Mouse (Mus musculus) B cell, adult 2 months (primary cell): Measurements from ENCODE around the gene Rab4b.

Experiments used
- DNase-seq, 2 experiments: peaks; one replicate each; pipeline ENCODE4 v3.0.0; 2022

Rab4b gene

DNA sequence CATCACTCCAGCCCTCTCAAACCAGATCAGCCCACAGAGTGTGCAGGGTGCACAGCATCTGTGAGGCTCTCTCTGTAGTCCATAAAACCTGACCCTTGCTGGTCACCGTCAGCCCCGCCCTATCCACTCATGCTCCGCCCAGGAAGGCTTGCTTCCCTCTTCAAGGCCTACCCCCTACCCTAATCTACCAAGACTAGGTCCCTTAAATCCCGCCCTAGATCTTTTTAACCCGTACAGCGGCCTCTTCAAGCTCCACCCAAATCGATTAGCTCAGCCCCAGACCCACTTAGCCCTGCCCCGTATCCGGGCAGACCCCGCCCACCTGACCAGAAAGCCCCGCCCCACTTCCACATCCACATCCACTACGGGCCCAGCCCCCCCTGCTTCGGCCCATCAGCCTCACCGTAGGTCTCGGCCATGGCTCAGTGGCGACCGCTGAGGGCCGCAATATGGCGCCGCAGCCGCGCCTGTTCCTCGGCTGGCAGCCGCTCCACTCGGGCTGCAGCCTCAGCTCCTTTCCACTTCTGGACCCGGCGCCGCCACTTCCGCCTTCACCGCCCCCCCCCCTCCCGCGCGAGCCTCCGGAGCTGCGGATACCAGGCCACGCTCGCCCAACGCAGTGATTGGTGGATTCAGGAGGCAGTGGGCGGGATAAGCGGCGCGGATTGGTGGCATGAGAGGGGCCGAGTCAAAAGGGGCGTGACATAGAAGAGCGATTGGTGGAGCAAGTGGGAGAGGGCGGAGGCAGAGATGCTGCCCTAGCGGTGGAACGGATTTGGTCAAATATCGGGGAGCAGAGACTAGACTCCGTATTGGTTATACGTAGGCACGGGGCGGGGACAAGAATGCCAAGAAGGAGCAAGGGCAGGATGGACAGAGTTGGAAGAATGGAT, at the start of gene Rab4b:
Gene Rab4b (minus strand): TSS at position 573 of the 893 bp plus-strand sequence.
- DNase-seq, result peak; percentile 97

DNA sequence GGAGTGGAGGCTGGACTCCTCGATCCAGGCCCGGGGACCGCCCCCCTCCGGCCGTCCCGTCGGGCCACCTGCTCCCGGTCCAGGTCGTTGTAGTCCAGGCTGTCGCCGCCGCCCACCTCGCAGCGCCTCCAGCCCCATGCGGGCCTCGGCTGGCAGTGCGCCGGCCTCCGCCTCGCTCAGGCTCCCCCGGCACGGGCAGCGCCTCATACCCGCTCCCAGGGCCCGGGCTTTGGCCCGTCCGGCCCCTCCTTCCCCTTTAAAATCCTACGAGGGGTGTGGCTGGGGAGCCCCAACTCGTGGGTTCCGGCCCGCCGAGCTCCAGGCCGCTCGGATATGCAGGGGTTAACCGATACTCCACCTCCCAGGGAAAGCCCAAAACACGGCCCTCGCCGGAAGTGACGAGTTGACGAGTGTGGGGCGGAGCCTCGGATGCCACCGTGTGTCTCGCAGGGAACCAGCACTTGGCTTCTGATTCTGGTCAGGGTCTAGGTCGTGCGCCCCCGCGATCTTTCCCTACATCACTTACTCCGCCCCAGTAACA, 49.7 kb upstream of the Rab4b start, which contains the start of gene Itpkc:
Gene Itpkc (minus strand): TSS at position 381 of the 541 bp plus-strand sequence.
- peak; percentile 92 for DNase-seq

DNA sequence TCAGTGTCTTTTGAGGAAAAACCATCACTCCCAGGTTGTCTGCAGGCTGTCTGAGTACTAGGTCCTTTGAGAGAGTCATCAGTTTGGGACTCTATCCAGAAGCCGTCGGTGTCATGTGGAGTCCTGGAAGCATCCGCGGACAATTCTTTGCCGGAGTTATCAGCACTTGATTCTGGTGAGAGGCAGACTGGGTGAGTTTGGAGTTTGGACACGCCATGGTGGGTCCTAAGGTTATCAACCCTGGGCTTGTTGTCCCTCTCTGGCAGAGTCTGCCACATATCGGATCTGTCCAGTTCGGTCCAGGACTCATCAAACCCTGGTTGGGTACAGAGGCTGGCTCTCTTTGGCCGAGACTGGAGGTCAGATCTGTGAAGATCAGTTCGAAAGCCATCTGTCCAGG, 49.0 kb upstream of the Rab4b start:
- peak; percentile 4 to 10 for DNase-seq

- DNase-seq, result no peak
Observed at GRCm38 (mm10) chr7:27227276-27227675, 48.6 kb upstream of the Rab4b start.

GRCm38 (mm10) chr7:27224877-27225575, 46.3 kb upstream of the Rab4b start:
- no peak for DNase-seq

DNA sequence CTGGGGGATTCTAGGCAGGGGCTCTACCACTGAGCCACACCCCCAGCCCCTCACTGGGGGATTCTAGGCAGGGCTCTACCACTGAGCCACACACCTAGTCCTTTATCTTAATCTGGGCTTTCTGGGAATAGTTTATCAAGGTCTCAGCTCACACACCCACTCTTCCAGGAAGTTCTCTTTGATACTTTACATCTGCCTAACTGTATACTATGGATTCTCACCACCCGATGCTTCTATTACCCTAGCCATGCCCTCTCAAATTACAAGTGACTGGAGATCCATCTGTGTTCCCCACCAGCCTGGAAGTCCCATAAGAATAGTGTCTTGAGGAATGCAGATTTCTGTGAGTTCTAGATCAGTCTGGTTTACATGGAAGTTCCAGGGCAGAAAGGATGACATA, 43.8 kb upstream of the Rab4b start:
- DNase-seq, result no peak

- DNase-seq, result no peak
Observed at GRCm38 (mm10) chr7:27221939-27222338, 43.2 kb upstream of the Rab4b start.

- DNase-seq, result no peak
Observed at GRCm38 (mm10) chr7:27219937-27220336, 41.2 kb upstream of the Rab4b start.

DNA sequence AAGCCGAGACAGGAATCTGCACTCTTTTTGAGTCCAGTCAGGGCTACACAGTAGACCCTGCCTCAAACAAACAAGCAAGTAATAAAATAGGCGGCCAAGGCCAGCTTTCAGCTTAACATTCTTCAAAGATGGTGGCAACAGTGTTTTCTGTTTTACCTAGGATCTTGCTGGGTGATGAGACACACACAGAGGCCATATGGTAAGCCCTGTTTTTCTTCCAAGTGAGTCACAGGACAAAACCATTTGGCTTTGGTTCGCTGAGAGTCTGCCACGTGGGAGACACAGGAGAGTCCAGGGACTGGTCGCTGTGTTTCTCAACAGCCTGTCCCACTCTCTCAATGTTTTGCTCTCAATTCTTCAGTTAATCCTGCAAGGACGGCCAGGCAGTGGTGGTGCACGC, 39.9 kb upstream of the Rab4b start:
- DNase-seq, result no peak

DNA sequence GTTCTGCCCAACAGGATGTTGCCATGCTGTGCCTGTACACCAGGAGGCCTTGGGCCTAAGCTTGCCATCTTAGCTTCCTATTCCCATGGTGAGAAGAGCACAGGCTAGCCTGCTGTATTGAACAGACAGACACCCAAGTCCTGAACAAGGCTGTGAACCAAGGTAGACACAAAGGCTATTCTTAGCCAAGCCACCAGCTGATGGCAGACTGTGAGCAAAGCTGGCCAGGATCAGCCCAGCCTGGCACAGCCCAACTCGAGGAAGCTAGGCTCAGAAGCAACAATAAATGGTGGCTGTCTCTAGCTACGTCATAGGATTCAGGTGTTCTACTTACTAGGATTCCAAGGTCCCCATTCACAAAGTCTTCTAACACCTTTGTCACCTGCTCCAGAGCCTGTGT, 33.9 kb upstream of the Rab4b start:
- DNase-seq, result no peak

- no peak for DNase-seq
Observed at GRCm38 (mm10) chr7:27203730-27204449, 25.2 kb upstream of the Rab4b start.

GRCm38 (mm10) chr7:27198779-27199178, 20.1 kb upstream of the Rab4b start:
- DNase-seq, result no peak

DNA sequence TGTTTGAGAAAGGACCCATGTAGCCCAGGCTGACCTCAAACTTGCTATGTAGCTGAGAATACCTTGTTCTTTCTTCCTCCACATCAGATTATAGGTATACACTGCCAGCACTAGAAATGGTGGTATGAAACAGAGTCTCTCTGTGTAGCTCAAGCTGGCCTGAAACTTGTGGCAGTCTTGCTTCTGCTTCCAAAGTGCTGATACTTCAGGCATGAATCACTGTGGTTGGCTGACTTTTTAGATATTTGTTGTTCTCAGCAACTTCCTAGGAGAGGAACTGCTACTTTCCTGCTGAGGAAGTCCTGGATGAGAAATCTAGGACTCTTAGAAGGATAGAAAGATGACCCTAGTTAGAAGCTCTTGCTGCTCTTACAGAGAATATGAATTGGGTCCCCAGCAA, 19.7 kb upstream of the Rab4b start:
- no peak for DNase-seq

- no peak for DNase-seq
Observed at GRCm38 (mm10) chr7:27197634-27198033, 18.9 kb upstream of the Rab4b start.

- DNase-seq, result no peak
Observed at GRCm38 (mm10) chr7:27197136-27197535, 18.4 kb upstream of the Rab4b start.

GRCm38 (mm10) chr7:27195681-27196611, 17.2 kb upstream of the Rab4b start, which contains the start of the genes BC024978 and Snrpa:
Gene BC024978, plus strand, starts transcription at chr7:27195781.
Gene Snrpa, minus strand, starts transcription at chr7:27196271.
- DNase-seq, result peak; percentile 93 to 96

DNA sequence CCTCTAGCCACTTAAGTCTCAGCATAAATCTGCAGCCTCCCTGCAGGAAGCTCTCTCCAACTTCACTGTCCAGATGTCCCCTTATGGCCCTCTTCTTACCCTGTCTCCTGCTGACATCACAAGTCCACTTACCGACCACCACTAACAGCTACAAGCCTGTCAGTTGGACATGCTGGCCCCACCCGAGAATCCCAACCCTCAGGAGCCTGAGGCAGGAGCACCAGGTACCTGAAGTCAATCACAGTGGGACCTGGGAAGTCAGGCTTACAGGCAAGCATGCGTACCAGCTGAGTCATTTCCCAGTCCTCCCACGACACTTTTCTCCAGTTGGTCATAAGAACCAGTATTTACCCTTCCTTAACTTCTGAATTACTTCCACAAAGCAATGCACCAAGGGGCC, 15.0 kb upstream of the Rab4b start:
- no peak for DNase-seq

DNA sequence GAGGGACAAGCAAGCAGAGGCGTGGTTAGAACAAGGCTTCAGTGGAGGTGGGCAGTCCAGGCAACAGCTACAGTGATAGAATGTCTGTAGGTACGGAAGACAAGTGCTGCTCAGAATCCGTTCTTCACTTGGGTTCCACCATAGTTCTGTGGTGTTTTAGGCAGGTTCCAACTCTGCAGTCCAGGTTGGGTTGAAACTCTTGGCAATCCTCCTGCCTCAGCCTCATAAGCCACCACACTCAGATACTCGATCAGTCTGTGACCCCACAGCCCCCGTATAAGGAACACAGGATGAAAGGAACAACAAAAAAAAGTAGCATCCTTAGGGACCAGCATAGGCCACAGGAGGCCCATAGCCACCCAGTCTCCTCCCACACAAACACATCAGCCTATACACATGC, 13.7 kb upstream of the Rab4b start:
- no peak for DNase-seq

DNA sequence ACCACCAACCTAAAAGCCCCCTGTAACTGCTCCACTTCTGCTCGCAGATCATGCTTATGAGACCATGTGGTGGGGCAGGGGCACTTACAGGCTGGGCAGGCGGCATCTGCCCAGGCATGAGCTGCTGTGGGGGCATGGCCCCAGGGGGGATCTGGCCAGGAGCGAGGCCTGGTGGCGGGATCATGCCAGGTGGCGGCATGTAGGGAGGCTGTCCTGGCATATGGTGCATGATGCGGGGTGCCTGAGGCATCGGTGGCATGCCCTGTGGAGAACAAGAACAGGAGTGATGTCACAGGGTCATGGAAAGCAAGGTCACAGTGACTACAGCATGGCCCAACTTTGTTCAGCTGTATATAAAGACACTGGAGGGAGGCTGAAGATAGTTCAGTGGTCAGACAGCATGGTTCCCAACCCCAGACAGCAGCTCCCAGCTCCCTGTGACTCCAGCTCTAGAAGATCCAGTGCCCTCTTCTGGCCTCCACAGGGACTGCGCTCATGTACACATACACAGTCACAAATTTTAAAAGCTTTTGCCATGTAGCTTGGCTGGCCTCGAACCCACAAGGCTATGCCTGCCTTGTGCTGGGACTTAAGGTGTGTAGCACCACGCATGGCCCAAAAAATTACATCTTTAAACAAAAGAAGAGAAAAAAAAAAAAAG, 10.7 kb upstream of the Rab4b start:
- DNase-seq, result peak; percentile 23 to 28

DNA sequence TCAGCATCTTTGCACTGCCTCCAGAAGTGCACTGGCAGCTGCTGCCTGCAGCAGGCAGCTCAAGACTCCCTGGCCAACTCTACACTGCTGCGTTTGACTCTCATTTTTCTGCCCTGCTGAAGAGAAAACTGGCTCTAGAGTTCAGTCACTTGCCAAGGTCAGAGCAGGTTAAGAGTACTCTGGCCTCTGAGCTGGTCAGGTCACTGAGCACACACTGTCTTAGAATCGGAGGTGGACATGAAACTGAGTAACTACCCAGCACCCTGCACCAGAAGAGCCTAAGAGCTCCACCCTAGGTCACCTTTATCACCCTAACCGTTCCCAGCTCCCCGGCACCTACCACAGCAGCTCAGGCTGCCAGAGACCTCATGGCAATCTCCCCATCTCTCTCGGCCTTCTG, 7.3 kb upstream of the Rab4b start:
- DNase-seq, result no peak

GRCm38 (mm10) chr7:27184964-27185363, 6.3 kb upstream of the Rab4b start:
- DNase-seq, result peak; percentile 70 to 72
